Mouse (Mus musculus): Measurements from ENCODE around the gene Cyp2b19.
A peak's percentile ranks its signal among the peaks of the same experiment; 100 is the strongest.

- TF ChIP-seq CTCF (conservative IDR thresholded peaks at IDR 0.05; ENCODE audit: low read length) (peak; percentile 67), POU5F1 (IDR thresholded peaks at IDR 0.05; ENCODE audit: borderline replicate concordance, low read length) (no peak)
These were observed 21.5 kb downstream of the Cyp2b19 start for GRCm38 (mm10) chr7:26778474-26778873.
